Mouse (Mus musculus) adrenal gland (tissue): Measurements from ENCODE around the gene Olfr1497.
"Not testable (repeated sequence)": the region's sequence is repeated elsewhere in the genome, so short reads cannot be mapped to it uniquely, and the experiment has no call there.

Source experiments
- intact Hi-C: fragments of 180-260 bp; cut with DNase I; formaldehyde crosslinking; loops from one replicate; pipeline ENCODE4 v1.15.1; 2025
- long read RNA-seq, 2 experiments: library from polyadenylated mRNA; unstranded; transcript quantifications; one replicate each; pipeline ENCODE4 v2.0.0; 2020; ENCODE audit warnings: borderline replicate concordance in 1 of 2; ENCODE audit not compliant: insufficient replicate concordance in 1 of 2

Gene Olfr1497
- long read RNA-seq, experiment 1: 0 reads
- long read RNA-seq, experiment 2: 0 reads

GRCm38 (mm10) chr19:13798102-13798501 is at the start of gene Olfr1497:
TSS of gene Olfr1497 (minus strand) at chr19:13798202.
- intact Hi-C loops: no loop called here

GRCm38 (mm10) chr19:13830388-13830787 is 32.4 kb upstream of the Olfr1497 start, which contains the start of gene Olfr1500:
TSS of gene Olfr1500 (minus strand) at chr19:13830488.
- intact Hi-C loops: no loop called here

GRCm38 (mm10) chr19:13828447-13828846 is 30.4 kb upstream of the Olfr1497 start:
- intact Hi-C loops: no loop called here

- intact Hi-C loops: no loop called here
Measured at GRCm38 (mm10) chr19:13820847-13821246, 22.8 kb upstream of the Olfr1497 start.

GRCm38 (mm10) chr19:13819347-13819746 is 21.3 kb upstream of the Olfr1497 start, which contains the start of gene Olfr1499:
TSS of gene Olfr1499 (minus strand) at chr19:13819447.
- intact Hi-C loops: no loop called here

GRCm38 (mm10) chr19:13818827-13819226 is 20.8 kb upstream of the Olfr1497 start:
- intact Hi-C loops: no loop called here

GRCm38 (mm10) chr19:13812823-13813222 is 14.8 kb upstream of the Olfr1497 start:
- intact Hi-C loops: no loop called here

- intact Hi-C loops: not testable (repeated sequence)
Measured at GRCm38 (mm10) chr19:13805486-13805885, 7.5 kb upstream of the Olfr1497 start.

GRCm38 (mm10) chr19:13777578-13777977 is 20.4 kb downstream of the Olfr1497 start, which contains the start of gene Olfr1496:
TSS of gene Olfr1496 (plus strand) at chr19:13777878.
- intact Hi-C loops: no loop called here

- intact Hi-C loops: no loop called here
Measured at GRCm38 (mm10) chr19:13768565-13769276, 29.3 kb downstream of the Olfr1497 start.

GRCm38 (mm10) chr19:13764306-13764705 is 33.7 kb downstream of the Olfr1497 start, which contains the start of gene Olfr1495:
TSS of gene Olfr1495 (plus strand) at chr19:13764606.
- intact Hi-C loops: no loop called here

GRCm38 (mm10) chr19:13749366-13749765 is 48.6 kb downstream of the Olfr1497 start:
- intact Hi-C loops: no loop called here
